Mouse (Mus musculus): ENCODE data around the gene Capzb. TPM values are rescaled to one million over a fixed set of nuclear protein-coding genes. Genes with fewer than 3 reads are reported as not detected.

Capzb gene
- polyA plus RNA-seq, 1 experiment: 186 TPM

GRCm38 (mm10) chr4:139319740-139320139 lies 127.0 kb downstream of the Capzb start:
- TF ChIP-seq CTCF (IDR thresholded peaks at IDR 0.05; ENCODE audit: borderline replicate concordance, extremely low read depth, insufficient read depth, insufficient read length) (no peak), POLR2A (IDR thresholded peaks at IDR 0.05; ENCODE audit: borderline replicate concordance, extremely low read depth, insufficient read depth, insufficient read length, poor library complexity, severe bottlenecking) (no peak)
- no peak for DNase-seq (ENCODE audit: low read depth)

DNA sequence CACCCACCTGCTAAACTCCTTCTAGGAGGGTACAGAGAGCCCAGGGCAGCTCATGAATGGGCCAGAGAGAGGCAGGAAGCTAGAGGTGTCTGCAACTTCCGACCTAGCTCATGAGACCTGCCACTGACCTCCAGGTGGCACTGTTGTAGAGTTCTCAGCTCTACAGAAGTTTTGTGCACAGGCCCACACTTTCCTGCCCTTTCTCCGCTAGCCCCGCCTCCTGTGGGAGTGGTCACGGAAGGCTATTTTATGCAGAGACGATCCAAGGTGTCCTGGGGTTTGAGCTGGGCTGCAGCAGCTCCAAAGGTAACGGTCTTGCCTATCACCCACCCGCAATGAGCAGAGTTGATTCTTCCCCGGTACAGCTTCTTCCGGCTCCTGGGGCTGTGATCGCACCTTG lies 137.9 kb downstream of the Capzb start:
- TF ChIP-seq POLR2A (IDR thresholded peaks at IDR 0.05; ENCODE audit: borderline replicate concordance, extremely low read depth, insufficient read depth, insufficient read length, poor library complexity, severe bottlenecking) (no peak), CTCF (IDR thresholded peaks at IDR 0.05; ENCODE audit: borderline replicate concordance, extremely low read depth, insufficient read depth, insufficient read length) (peak; percentile 53; the same call in 1 of the 2 replicates)

DNA sequence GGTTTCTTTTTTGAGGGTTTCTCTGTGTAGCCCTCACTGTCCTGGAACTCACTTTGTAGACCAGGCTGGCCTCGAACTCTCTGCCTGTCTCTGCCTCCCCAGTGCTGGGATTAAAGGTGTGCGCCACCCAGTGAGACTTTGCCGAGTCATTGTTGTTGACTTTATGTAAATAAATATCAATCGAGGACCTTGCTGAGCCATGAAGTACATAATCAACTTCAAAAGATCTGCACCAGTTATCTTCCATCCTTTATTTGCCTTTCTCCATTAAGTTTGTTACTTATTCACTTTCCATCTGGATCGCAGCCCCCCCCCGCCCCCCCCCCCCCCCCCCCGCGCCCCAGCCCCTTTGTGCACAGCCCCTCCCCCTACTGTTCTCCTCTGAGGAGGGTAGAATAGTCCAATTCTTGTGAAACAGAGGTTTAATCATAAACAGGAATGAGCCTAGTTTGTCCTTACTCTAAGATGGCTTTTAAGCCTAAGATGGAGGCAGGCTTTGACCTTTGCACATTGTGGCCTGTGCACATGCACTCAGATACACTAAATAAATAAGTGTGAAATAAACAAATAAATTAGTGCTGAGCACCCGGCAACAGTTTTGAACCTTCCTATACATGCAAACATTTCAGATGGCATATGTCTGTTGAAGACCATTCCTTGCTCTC lies 142.1 kb downstream of the Capzb start:
- DNase-seq (ENCODE audit: low read depth): no peak

More for the DNA sequence above, 137.9 kb downstream of the Capzb start:
- peak; percentile 66 for DNase-seq (ENCODE audit: low read depth)

GRCm38 (mm10) chr4:139335507-139335906 lies 142.8 kb downstream of the Capzb start:
- TF ChIP-seq POLR2A (IDR thresholded peaks at IDR 0.05; ENCODE audit: borderline replicate concordance, extremely low read depth, insufficient read depth, insufficient read length, poor library complexity, severe bottlenecking) (no peak), CTCF (IDR thresholded peaks at IDR 0.05; ENCODE audit: borderline replicate concordance, extremely low read depth, insufficient read depth, insufficient read length) (no peak)
- no peak for DNase-seq (ENCODE audit: low read depth)

More for the DNA sequence above, 142.1 kb downstream of the Capzb start:
- no peak for TF ChIP-seq POLR2A (IDR thresholded peaks at IDR 0.05; ENCODE audit: borderline replicate concordance, extremely low read depth, insufficient read depth, insufficient read length, poor library complexity, severe bottlenecking)
- TF ChIP-seq CTCF (IDR thresholded peaks at IDR 0.05; ENCODE audit: borderline replicate concordance, extremely low read depth, insufficient read depth, insufficient read length): no peak

- peak; percentile 70 for DNase-seq (ENCODE audit: low read depth)
- TF ChIP-seq POLR2A (IDR thresholded peaks at IDR 0.05; ENCODE audit: borderline replicate concordance, extremely low read depth, insufficient read depth, insufficient read length, poor library complexity, severe bottlenecking) (no peak), CTCF (IDR thresholded peaks at IDR 0.05; ENCODE audit: borderline replicate concordance, extremely low read depth, insufficient read depth, insufficient read length) (peak; percentile 75)
These were observed 144.3 kb downstream of the Capzb start for GRCm38 (mm10) chr4:139336822-139337483.

GRCm38 (mm10) chr4:139338145-139338544 lies 145.4 kb downstream of the Capzb start:
- no peak for TF ChIP-seq POLR2A (IDR thresholded peaks at IDR 0.05; ENCODE audit: borderline replicate concordance, extremely low read depth, insufficient read depth, insufficient read length, poor library complexity, severe bottlenecking)
- no peak for TF ChIP-seq CTCF (IDR thresholded peaks at IDR 0.05; ENCODE audit: borderline replicate concordance, extremely low read depth, insufficient read depth, insufficient read length)
- DNase-seq (ENCODE audit: low read depth): no peak

GRCm38 (mm10) chr4:139340835-139341234 lies 148.1 kb downstream of the Capzb start:
- no peak for DNase-seq (ENCODE audit: low read depth)
- no peak for TF ChIP-seq POLR2A (IDR thresholded peaks at IDR 0.05; ENCODE audit: borderline replicate concordance, extremely low read depth, insufficient read depth, insufficient read length, poor library complexity, severe bottlenecking)
- no peak for TF ChIP-seq CTCF (IDR thresholded peaks at IDR 0.05; ENCODE audit: borderline replicate concordance, extremely low read depth, insufficient read depth, insufficient read length)

Other genes with a start within 250 kb of the Capzb start
- not detected in 2 replicates for gene Rnf186, start 225.8 kb upstream of the Capzb start, polyA plus RNA-seq (2012; rRNA removed)
- 0.62 and 0.64 TPM in 2 replicates for gene Tmco4, start 220.0 kb upstream of the Capzb start, polyA plus RNA-seq (2012; rRNA removed)
- gene Htr6, start 117.3 kb upstream of the Capzb start, polyA plus RNA-seq (2012; rRNA removed): 1.8 and 2.0 TPM in 2 replicates
- gene Nbl1, start 99.9 kb upstream of the Capzb start, polyA plus RNA-seq (2012; rRNA removed): 33.8 and 35.8 TPM in 2 replicates
- gene Minos1, start 61.8 kb upstream of the Capzb start, polyA plus RNA-seq (2012; rRNA removed): 115 and 144 TPM in 2 replicates
- 21.7 and 27.3 TPM in 2 replicates for gene Pqlc2, start 117.8 kb downstream of the Capzb start, polyA plus RNA-seq (2012; rRNA removed)
- 16.5 and 22.4 TPM in 2 replicates for gene Akr7a5, start 117.8 kb downstream of the Capzb start, polyA plus RNA-seq (2012; rRNA removed)
- gene Mrto4, start 159.7 kb downstream of the Capzb start, polyA plus RNA-seq (2012; rRNA removed): 56.6 and 62.0 TPM in 2 replicates
- 48.1 and 56.0 TPM in 2 replicates for gene Emc1, start 159.7 kb downstream of the Capzb start, polyA plus RNA-seq (2012; rRNA removed)
- 200 and 228 TPM in 2 replicates for gene Ubr4, start 159.7 kb downstream of the Capzb start, polyA plus RNA-seq (2012; rRNA removed)

Data from brain, embryonic 14.5 days (tissue).